Mouse (Mus musculus) heart, postnatal 25 days (tissue): Measurements from ENCODE around the gene Abcc4. TPM values are rescaled to one million over a fixed set of nuclear protein-coding genes. Genes with fewer than 3 reads are reported as not detected.
A peak's percentile ranks its signal among the peaks of the same experiment; 100 is the strongest.

ENCODE experiments used
- DNase-seq: peaks from one replicate; pipeline ENCODE4 v3.0.0; 2022; ENCODE audit warnings: low spot score
- intact Hi-C: fragments of 180-260 bp; cut with DNase I; formaldehyde crosslinking; loops from one replicate; pipeline ENCODE4 v1.15.1; 2025
- total RNA-seq, 2 experiments: library from RNA; stranded (reverse); gene quantifications; 2 replicates each; pipeline ENCODE4 v1.2.3; 2021

The Abcc4 gene
- total RNA-seq, 2 experiments from 2014 or later: 7.6 to 7.9 TPM

DNA sequence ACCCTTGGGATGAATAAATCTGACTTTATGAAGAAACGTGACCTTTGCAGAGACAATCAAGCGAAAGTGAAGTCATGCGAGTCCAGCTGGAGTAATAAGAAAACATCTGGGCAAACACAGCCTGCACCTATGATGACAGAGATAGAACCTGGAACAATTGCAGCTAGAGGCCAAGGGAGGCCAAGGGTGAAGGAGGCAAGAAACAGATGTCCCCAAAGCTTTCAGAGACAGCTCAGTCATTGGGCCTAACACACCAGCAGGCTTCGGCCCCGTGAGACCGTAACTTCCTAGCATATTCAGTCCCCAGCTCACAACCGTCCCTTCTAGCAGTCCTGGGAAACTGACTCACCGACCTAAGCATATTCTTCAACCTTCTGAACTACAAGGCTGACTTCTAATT is 104.0 kb downstream of the Abcc4 start:
- no peak for DNase-seq
- intact Hi-C loops: no loop called here

- intact Hi-C loops: no loop called here
- DNase-seq: no peak
Measured at GRCm38 (mm10) chr14:118600746-118601145, 105.3 kb downstream of the Abcc4 start.

DNA sequence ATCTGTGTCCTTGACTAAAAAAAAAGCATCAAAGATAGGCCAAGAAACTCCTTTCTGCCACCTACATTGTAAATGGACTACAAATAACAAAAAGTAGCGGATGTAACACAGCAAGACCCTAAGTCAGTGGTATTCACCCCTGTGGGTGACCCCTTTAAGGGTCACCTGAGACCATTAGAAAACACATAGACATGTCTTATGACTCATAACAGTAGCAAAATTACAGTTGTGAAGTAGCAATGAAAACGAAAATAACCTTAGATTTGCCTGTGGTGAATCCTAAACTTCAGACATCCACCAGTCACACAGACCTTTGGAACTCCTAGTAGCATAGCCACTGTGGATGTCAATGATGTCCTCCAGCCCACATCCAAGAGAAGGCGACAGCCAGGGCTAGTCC is 107.3 kb downstream of the Abcc4 start:
- intact Hi-C loops: loop anchor here (5.0 kb wide), 2 partner anchors 391 to 436 kb away; no protein-coding TSS in a partner anchor
- DNase-seq: no peak

- intact Hi-C loops: no loop called here
- no peak for DNase-seq
Measured at GRCm38 (mm10) chr14:118594463-118594862, 111.6 kb downstream of the Abcc4 start.

- intact Hi-C loops: no loop called here
- DNase-seq: peak; percentile 28
Measured at GRCm38 (mm10) chr14:118591477-118592403, 114.3 kb downstream of the Abcc4 start.

GRCm38 (mm10) chr14:118582333-118582941 is 123.6 kb downstream of the Abcc4 start:
- intact Hi-C loops: no loop called here

DNA sequence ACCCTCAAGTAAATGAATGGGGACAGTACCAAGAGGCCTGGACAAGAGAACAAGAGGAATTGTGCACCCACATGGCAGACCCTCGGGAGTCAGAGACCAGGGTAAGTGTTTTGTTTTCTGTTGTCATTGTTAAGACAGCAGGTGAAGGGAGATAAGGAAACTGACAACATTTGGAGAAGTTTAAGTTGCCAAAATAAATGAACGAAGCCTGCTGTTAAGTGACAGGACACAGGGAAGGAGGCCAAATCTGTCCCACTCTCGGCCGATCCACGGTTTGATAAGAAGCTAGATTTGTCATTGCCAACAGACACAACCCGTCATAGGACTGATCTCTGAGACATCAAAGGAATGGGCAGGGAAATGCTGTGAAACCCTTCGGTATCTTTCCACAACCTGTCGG is 124.3 kb downstream of the Abcc4 start:
- intact Hi-C loops: no loop called here
- DNase-seq: no peak

More at GRCm38 (mm10) chr14:118582333-118582941, 123.6 kb downstream of the Abcc4 start:
- no peak for DNase-seq

DNA sequence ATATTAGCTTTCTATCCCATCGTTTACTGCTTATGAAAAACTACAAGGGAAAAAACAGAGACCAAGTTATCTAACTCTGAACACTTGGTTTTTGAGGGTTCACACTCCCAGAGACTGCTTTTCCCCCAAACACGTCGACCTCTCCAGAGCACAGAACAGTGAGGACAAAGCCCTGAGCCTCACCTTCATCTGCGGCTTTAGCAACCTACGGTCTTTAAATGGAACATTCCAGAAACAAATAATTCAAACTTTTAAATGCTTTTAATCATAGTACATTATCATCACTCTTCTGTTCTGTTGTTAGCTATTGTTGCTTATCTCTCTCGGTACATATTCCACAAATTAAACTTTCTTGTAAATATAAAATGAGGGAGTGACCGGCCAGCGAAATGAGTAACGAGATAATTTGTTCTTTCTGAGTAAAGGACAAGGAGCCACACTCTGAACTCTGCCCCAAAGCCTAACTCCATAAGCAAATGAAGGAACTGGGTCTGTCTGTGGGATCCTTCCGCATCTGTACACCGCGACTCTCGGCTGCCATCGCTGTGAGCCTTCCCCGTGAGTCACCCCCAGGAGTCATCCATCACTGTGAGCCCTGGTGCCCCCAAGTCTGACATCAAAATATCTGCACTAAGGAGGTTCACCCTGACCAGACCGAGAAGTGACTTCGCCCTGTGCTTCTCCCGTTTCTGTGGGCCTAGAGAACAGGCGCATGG is 126.8 kb downstream of the Abcc4 start:
- DNase-seq: no peak
- intact Hi-C loops: no loop called here

GRCm38 (mm10) chr14:118577895-118578294 is 128.1 kb downstream of the Abcc4 start:
- intact Hi-C loops: no loop called here
- no peak for DNase-seq

GRCm38 (mm10) chr14:118572688-118573245 is 133.3 kb downstream of the Abcc4 start:
- intact Hi-C loops: no loop called here
- DNase-seq: no peak

DNA sequence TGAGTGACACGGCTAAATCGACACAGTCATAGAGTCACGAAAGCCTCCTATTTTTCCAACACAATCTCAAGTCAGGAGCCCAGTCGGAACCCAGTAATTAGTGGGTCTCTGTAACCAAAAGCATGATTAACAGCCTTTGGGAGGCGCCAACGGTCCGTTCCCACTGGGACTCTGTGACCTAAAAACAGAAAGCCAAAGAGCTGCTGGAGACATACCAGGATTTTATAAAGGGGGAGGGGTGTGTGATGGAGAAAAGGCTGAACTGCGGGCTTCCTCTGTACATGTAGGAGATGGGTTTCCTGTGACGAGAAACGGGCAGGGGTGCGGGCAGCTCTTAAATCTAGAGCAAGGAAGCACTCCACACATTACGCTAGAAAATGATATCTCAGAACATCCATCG is 136.4 kb downstream of the Abcc4 start:
- no peak for DNase-seq
- intact Hi-C loops: no loop called here

DNA sequence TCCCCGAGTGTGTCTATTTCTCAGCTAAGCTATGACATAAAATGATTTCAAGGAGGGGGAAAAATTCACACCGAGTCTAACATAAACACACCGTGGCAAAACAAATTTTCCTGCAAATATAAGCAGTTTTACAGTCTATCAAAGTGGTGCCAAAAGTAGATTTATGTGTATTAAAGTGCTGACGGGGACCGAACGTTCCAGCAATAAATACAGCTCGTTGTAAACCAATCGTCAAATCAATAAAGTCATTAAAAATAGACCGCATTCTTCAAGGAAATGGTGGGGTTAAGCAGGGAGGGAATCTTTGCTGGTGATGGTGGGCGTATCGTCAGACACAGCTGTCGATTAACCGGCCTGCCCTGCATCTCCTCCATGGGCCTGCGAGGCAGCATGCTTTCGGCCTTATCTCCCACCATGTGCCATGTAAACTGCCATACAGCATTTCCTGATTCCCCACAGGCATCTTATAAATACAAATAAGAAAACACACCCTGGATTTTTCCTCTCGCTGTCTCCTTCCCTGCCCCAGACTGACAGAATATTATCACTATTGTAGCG is 137.8 kb downstream of the Abcc4 start:
- intact Hi-C loops: no loop called here
- DNase-seq: no peak

DNA sequence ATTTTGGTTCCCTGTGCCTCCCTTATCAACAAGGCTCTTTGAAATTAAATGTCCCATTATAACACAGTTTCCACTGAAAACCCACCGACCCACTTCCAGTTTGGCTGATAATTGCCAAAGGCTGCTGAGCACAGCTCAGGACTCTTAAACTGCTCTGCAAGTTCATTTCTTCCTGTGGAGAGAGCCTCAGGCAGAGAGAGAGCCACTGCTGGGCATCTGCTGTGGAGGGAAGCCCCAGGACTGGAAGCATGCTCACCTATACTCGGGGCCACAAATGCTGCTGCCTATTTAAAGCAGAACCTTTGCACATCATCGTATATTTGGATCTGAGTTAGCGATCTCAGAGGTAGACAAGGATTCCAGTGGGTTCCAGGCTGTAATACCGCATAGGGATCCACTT is 139.2 kb downstream of the Abcc4 start:
- DNase-seq: no peak

GRCm38 (mm10) chr14:118566214-118566688 is 139.8 kb downstream of the Abcc4 start:
- intact Hi-C loops: no loop called here
- DNase-seq: no peak

More for the DNA sequence above, 139.2 kb downstream of the Abcc4 start:
- intact Hi-C loops: no loop called here

DNA sequence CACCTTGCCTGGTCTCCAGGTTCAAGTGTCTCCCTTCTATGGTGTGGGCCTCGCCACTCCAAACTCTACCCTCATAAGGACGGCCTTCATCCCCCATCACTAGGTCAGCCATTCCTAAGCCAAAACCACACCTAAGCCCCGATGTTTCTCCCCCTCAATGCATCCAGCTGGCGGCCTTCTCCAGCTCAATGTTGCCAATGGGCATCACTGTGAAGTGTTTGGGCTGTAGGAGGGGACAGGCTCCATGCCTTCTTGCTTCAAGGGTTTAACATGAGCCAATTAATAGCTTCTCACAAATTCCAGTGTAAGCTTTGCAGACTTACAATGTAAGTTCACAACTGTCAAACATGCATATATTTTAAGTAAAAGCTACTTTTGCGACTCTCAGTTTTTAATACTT is 140.3 kb downstream of the Abcc4 start:
- intact Hi-C loops: no loop called here
- no peak for DNase-seq

DNA sequence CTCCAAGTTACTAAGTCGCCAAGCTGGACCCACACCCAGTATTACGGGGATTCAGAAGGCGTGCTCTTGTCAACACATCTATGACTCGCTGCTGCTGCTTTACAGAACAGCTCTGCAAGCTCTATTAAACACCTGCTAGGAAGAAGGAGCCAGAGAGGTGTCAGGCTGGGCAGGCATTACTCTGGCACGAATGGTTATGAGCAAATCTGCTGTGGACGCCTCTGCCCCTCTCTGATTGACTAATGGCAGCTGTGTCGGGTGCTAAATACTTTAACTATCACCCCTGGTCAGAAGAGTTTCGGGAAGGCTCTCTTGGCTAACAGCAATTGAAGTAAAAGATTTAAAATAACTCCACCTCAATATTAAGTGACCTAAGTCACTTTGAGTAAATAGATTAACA is 142.4 kb downstream of the Abcc4 start:
- no peak for DNase-seq
- intact Hi-C loops: no loop called here

DNA sequence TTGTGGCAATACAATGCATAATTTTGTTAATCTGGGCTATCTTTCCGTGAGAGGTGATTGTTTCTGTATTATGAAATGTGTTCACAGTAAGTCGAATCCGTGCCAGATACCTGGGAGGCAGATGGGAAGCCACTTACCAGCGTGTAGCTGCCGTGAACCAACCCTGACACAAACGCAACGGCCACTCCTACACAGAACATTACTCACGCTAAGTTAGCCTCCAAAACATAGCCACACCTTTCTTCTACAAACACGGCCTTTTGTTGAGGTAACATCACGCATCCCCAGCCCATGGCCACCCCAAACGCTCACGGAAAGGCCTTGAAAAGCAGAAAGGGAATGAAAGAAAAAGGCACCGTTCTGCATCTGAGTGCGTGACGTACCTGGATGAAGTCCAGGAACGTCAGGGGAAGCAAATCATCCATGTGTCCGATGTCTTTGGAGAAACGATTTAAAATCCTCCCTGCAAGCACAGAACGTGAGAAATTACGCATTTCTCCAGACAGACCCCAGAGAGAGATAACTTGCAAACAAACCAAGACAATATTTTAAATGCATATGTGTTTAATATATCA is 153.0 kb downstream of the Abcc4 start:
- intact Hi-C loops: loop anchor here (5.0 kb wide), 1 partner anchor 46 kb away; no protein-coding TSS in a partner anchor
- no peak for DNase-seq

GRCm38 (mm10) chr14:118552390-118552789 is 153.6 kb downstream of the Abcc4 start:
- DNase-seq: no peak
- intact Hi-C loops: loop anchor here (5.0 kb wide), 1 partner anchor 45 kb away; no protein-coding TSS in a partner anchor

DNA sequence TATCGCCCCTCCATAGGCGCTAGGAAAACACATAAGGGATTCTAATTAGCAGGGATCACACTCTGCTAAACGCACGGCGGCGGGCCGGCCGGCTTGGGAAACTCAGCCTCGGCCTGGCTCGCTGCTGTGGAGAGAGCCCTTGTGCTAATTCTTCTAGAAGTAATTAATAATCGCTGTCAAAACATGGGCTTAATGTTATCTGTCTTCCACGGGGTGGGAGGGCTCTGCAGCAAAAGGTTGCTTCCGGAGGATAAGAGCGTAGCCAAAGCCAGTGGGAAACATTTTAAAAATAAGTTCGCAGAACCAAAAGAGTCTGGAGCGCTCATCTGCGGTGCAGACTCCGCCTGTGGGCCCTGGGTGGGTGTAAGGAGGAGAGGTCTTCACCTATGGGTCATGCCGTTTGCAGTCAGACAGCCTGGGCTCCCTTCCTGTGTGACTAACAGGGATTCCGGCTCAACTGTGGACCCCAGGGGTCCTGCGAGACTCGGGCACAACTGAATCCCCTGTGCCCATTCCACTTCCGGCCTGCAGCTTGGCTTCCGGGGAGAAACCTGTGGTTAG is 154.2 kb downstream of the Abcc4 start:
- intact Hi-C loops: loop anchor here (5.0 kb wide), 1 partner anchor 45 kb away; no protein-coding TSS in a partner anchor
- DNase-seq: no peak
